10 mouse cellular contexts compared by ENCODE assay signal in genomic region chr10:22036256-22036655, GRCm38 (mm10). TPM values are rescaled to one million over a fixed set of nuclear protein-coding genes. Genes with fewer than 3 reads are reported as not detected.
A peak's percentile ranks its signal among the peaks of the same experiment; 100 is the strongest.
DNase-seq lines count a peak whose midpoint lies in the region; ATAC-seq and TF ChIP-seq lines count a peak whose summit lies in the region.
"Not testable (repeated sequence)": the region's sequence is repeated elsewhere in the genome, so short reads cannot be mapped to it uniquely, and the experiment has no call there.
"Had no signal": no experiment of that assay in that cellular context is flagged by ENCODE, and none has a peak within 500 bp of the region (broad histone marks: within the 10 kb centered on the region; RNA-seq: fewer than 3 reads in every experiment).

No protein-coding gene starts in this region.

- not testable (repeated sequence) for H3K36me3 ChIP-seq in forebrain, embryonic 11.5 days (ENCODE audit: control insufficient read depth, insufficient read depth, low read length); liver, postnatal 0 days (replicated peaks; ENCODE audit: insufficient read depth, low read length)

- H3K4me3 ChIP-seq in forebrain, embryonic 11.5 days (ENCODE audit: low read depth, low read length); liver, postnatal 0 days (ENCODE audit: low read depth, low read length): not testable (repeated sequence)

- not testable (repeated sequence) for ATAC-seq in forebrain, embryonic 11.5 days (replicated peaks; ENCODE audit: low FRiP score); liver, postnatal 0 days
- peak; percentile 48; the same call in 1 of the 2 replicates for ATAC-seq in neutrophil, adult 5-6 weeks (ENCODE audit: extremely low read depth, insufficient number of reproducible peaks, low FRiP score, poor library complexity, severe bottlenecking)

- not testable (repeated sequence) for H3K4me2 ChIP-seq in forebrain, embryonic 11.5 days (ENCODE audit: low read depth, low read length, severe bottlenecking); liver, postnatal 0 days (ENCODE audit: low read depth, low read length)

- H3K9ac ChIP-seq in forebrain, embryonic 11.5 days (ENCODE audit: low read length); liver, postnatal 0 days (replicated peaks): not testable (repeated sequence)

- peak; percentile 72 for TF ChIP-seq CTCF in liver, postnatal 0 days (IDR thresholded peaks at IDR 0.05; ENCODE audit: low read depth)

- not testable (repeated sequence) for H3K9me3 ChIP-seq in forebrain, embryonic 11.5 days (ENCODE audit: control insufficient read depth, low read length); liver, postnatal 0 days (ENCODE audit: low read length)

- 12% methylated on average over 3 of the region's 3 CpGs for WGBS in forebrain, embryonic 11.5 days
- WGBS in liver, postnatal 0 days (ENCODE audit: insufficient replicate concordance): 3% methylated on average over 3 of the region's 3 CpGs

- TF ChIP-seq EP300 in liver, postnatal 0 days (IDR thresholded peaks at IDR 0.05; ENCODE audit: low read depth): not testable (repeated sequence)

- DNase-seq in CD8-positive naive resting alpha-beta T cell, adult 2 months (ENCODE audit: low read depth in 2 of 2, low spot score in 2 of 2): peak; percentile 30 to 57
- peak; percentile 60 to 69 for DNase-seq in cerebellum, adult 18-20 months
- DNase-seq in forebrain, embryonic 11.5 days (ENCODE audit: low spot score): peak; percentile 69
- peak; percentile 78 for DNase-seq in heart, postnatal 4 days
- peak; percentile 35 to 71 for DNase-seq in layer of hippocampus, adult 18-20 months (ENCODE audit: low spot score in 2 of 2)
- peak; percentile 63 for DNase-seq in liver, postnatal 0 days
- DNase-seq in thymus, postnatal 25 days: peak; percentile 54

- H3K27me3 ChIP-seq in forebrain, embryonic 11.5 days (ENCODE audit: control insufficient read depth, insufficient read depth, low read length); liver, postnatal 0 days (ENCODE audit: insufficient read depth, low read length): not testable (repeated sequence)

- H3K27ac ChIP-seq in forebrain, embryonic 11.5 days (ENCODE audit: low read depth, low read length); liver, postnatal 0 days (ENCODE audit: low read depth): not testable (repeated sequence)

- H3K4me1 ChIP-seq in forebrain, embryonic 11.5 days (replicated peaks; ENCODE audit: control insufficient read depth, insufficient read depth, low read length); liver, postnatal 0 days (ENCODE audit: insufficient read depth): not testable (repeated sequence)

RNA-seq across cellular contexts. Expression of gene 4930444G20Rik, which starts 31.6 kb away (rescaled TPM):
- not detected in 2 replicates for polyA plus RNA-seq in forebrain, embryonic 11.5 days (2014; fragmentation: Nextera tagmentation; extraction: Ambion mirVana)
- not detected for total RNA-seq in heart, postnatal 4 days (2021)
- total RNA-seq in layer of hippocampus, adult 18-20 months (2021): not detected
- polyA plus RNA-seq in liver, postnatal 0 days (2015; fragmentation: Nextera tagmentation; extraction: Ambion mirVana): not detected in 2 replicates
- not detected in 2 replicates for total RNA-seq in neutrophil, adult 5-6 weeks (2017)
- polyA plus RNA-seq: liver, embryonic 16.5 days; neural tube, embryonic 15.5 days had no signal
